Mouse (Mus musculus): ENCODE measurements at regions not wholly inside any gene's neighbourhood (a gene's known extent, or its start where the extent isn't known, plus 50 kb on each side); places are given as distances from the start of the nearest gene placed in this dataset.

- DNase-seq (ENCODE audit: low spot score in 2 of 2), result no peak
Observed at GRCm38 (mm10) chr6:51179741-51180537, 252.5 kb upstream of the Nfe2l3 start.

DNA sequence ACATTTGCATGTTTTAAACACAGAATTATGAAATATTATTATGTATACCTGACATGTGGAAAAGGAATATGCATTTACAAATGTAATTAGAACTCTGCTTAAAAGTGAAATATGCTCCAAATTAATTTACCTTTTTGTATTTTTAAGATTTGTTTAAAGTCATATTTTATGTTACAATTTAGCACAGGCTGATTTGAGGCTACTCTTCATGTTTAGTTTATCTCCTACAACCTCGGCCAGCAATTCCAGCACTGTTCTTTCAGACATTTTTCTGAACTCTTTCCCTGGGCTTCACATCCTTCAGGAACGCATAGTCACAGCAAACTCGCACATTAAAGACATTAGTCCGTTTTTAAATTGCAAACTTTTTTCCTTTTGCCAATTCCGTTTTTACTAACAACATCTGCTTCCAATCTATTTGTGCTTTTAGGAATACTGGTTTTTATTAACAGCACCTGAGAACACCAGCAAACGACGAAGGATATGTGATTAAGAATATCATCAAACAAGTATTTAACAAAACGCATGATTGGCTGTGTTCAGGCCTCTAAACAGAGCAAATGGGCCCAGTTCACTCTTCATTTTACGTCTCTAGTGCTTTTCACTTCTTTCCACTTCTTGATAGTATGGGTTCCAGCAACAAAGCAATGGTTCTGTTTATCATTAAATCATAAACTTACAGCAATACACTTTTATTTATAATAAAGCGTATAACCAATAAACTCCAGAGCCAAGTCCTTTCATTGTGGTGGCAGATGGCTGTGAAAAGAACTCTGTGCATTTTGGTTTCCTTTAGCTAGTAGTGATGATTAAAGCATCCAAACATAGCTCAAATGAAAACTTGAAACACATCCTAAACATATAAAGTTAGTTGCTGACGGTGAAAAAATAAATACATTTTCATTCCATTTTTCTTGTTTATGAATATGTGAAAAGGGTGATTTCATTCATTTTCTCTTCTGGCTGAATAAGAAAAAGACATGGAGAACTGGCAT lies 251.3 kb upstream of the Nfe2l3 start:
- no peak for DNase-seq (ENCODE audit: low spot score in 2 of 2)

- no peak for DNase-seq (ENCODE audit: low spot score in 2 of 2)
Observed at GRCm38 (mm10) chr6:51181905-51182304, 250.6 kb upstream of the Nfe2l3 start.

DNA sequence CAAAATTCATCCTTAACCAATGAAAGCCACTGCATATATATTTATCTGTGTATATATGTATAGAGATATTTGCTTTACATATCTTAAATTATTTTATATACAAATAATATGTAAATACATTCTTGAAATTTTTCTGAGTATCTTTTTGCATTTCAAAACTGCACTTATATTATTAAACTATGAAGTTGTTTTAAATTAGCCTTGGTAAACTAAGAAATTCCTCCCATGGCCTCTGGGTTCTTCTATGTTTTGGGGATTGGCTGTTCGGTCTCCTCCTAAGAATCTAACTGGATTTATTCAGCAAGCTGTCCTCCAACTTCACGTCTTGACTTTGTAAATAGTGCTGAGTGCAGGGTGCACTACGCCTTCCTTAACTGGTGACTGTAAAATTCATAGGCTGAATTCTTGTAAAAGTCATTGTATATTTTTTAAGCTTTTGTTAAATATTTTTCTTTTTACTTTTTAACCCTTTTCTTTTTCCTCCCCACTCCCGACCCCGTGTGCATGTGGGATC lies 249.6 kb upstream of the Nfe2l3 start:
- no peak for DNase-seq (ENCODE audit: low spot score in 2 of 2)

DNA sequence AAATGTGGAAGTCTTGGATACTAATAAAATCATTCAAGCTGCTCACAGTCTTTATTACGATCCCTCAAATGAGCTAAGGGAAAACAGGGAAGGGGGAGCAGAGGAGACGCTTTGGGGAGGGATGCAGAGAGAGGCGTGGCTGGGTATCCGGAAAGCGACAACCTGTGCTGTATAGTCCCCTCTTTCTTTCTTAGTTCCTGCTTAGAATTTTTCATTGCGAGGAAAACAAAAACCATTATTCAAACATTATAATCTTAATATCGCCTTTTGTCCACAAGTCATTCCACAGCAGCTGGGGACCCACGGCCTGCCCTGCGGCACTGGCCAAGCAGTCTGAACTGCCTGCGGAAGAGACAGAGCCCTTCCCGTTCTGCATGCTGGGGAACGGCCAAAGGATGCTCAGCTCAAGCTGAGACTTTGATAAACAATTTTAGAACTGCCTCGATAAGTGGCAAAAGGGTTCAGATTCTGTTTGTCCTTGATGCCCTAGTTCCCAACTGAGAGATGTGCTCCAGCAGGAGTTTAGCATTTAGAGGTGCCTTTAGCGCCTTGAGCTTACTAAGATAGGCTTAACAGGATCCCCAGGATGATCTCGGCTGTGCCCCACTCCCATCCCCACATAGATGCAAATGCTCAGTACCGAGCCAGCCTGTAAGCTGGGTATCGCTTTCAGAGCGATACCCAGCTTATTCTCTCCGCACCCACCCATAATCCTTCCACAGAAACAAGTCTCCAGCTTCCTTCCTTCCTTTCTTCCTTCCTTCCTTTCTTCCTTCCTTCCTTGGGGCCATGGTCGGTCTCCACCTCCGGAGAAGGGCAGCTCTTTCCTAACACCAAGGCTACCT lies 248.7 kb upstream of the Nfe2l3 start:
- DNase-seq (ENCODE audit: low spot score in 2 of 2), result no peak

- no peak for DNase-seq (ENCODE audit: low spot score in 2 of 2)
Observed at GRCm38 (mm10) chr6:51184500-51184899, 248.0 kb upstream of the Nfe2l3 start.

DNA sequence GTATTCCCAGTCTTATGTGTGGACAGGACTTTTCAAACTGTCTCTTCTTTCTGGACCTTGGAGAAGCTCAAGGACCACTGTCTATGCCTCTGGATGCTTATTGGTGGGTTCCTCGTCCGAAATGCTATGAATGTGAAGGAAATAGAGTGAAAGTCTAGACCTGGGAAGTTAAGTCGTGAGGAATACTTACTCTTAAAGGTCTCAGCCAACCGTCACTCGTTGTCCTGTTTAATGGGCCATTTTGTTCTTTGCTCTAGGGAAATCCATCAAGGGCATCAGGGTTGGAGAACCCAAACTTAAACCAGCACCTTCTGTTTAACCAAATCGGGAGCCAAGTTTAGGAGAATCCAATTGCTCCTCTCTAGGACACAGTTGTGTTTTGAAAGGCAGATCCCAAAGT lies 247.3 kb upstream of the Nfe2l3 start:
- no peak for DNase-seq (ENCODE audit: low spot score in 2 of 2)

DNA sequence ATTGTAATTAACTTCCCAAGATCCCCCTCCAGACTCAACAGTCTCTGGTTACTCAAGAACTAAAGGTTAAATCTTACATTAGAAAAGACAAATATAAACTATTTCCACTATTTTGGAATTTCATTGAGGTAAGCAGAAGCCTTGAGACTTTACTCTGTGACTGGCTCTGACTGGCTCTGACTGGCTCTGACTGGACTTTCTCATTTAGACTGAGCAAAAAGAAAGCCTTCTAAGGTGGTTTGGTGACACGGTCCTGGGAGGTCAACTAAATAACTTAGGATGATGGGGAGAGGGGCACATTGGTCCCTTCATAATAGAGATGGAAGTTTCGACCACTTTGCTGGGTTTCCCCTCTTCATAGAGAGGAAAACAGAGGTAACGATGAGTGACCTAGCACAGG lies 243.3 kb upstream of the Nfe2l3 start:
- no peak for DNase-seq (ENCODE audit: low spot score in 2 of 2)

DNA sequence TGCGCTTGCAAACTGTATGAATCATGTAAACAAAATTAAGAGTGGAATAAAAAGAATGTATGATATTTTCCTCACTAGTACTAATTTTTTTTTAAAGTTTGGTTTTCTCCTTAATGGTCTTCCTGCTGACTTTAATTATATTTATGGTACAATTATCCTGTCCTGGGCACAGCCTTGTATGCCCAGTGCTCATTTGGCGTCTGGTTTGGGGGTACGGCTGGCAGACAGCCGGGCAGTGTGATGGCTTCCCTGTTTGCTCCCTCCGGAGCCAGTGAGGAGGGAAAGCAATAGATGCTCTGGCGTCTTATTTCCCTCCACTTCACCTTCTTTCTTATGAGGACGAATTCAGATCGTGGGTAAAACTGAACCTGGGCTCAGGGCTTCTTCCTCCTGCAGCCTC lies 239.6 kb upstream of the Nfe2l3 start:
- DNase-seq (ENCODE audit: low spot score in 2 of 2), result no peak

DNA sequence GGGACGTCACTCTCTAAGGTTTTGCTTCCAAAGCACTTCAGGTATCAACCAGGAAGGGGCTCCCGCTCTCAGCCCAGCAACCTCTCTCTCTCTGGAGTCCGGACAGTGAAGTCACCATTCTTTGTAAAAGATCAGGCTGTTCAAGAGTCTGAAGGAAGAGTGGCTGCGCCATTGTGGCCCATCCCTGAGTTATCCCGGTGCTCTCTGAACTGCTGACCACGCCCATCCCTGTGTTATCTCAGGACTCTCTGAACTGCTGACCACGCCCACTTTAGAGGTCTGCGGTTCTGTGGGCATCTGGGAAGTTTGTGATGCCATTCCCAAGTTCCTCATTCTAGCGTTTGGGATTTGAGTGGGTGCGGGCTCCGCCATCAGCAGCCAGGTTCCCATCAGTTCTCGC lies 239.1 kb upstream of the Nfe2l3 start:
- DNase-seq (ENCODE audit: low spot score in 2 of 2), result no peak

- DNase-seq (ENCODE audit: low spot score in 2 of 2), result no peak
Observed at GRCm38 (mm10) chr6:51196391-51196790, 236.1 kb upstream of the Nfe2l3 start.

GRCm38 (mm10) chr6:51197000-51197774 lies 235.3 kb upstream of the Nfe2l3 start:
- no peak for DNase-seq (ENCODE audit: low spot score in 2 of 2)

DNA sequence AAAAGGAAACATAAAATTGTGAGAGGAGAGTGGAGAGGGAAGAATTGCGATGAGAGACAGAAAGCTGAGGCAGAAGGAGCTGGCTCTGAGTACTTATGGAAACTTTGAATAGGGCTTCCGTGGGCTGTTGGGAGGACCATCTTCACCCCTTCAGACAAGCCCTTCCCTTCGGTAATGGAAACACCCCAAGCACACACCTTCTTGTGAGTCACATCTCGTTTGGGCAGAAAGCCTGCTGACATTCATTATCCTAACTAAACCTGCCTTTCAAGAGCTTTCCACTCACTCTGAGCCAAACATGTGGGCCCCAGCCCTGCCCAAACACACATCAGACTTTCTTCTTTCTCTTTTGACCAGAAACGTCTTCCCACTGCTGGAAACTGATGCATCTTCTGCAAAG lies 232.3 kb upstream of the Nfe2l3 start:
- no peak for DNase-seq (ENCODE audit: low spot score in 2 of 2)

- no peak for DNase-seq (ENCODE audit: low spot score in 2 of 2)
Observed at GRCm38 (mm10) chr6:51200837-51201236, 231.6 kb upstream of the Nfe2l3 start.

DNA sequence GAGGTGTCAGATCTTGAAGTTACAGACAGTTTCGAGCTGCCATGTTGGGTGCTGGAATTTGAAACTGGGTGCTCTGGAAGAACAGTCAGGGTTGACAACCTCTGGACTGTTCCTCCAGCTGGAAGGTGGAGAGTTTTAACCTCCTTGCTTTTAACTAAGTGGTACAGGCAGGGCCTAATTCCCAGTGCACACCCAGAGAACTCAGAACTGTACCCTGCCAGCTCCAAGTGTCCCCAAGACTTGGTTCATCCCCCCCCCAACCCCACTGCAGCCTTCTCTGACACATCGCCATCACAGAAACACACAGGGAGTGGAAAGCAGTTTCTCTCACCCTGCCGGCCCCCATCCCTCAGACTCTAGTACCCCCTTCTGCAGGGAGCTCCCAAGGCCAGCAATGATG lies 228.2 kb upstream of the Nfe2l3 start:
- no peak for DNase-seq (ENCODE audit: low spot score in 2 of 2)

DNA sequence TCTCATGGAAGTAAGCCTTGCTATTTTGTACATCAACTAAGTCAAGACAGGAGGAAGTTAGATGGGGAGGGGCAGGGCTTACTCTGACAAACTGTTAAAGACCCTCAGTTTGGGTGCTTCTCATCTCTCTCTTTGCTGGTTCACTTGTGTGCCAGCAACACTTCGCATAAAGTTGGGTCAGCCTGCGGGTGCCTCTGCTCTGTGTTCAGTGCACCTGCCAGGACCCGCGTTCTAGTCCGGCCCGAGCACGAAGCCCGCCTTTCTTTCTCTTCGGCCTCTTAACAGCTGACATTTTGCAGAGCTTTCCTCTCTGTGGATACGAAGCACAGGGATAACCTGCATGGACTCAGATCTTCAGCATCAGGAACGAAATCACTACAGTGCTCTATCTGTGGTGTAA lies 227.1 kb upstream of the Nfe2l3 start:
- no peak for DNase-seq (ENCODE audit: low spot score in 2 of 2)

- DNase-seq (ENCODE audit: low spot score in 2 of 2), result peak in 1 of 2 experiments; percentile 34
Observed at GRCm38 (mm10) chr6:51206712-51207505, 225.6 kb upstream of the Nfe2l3 start.

GRCm38 (mm10) chr6:51207587-51208361 lies 224.7 kb upstream of the Nfe2l3 start:
- no peak for DNase-seq (ENCODE audit: low spot score in 2 of 2)
